35 mouse cellular contexts compared by ENCODE assay signal in genomic region chr1:69853436-69853835, GRCm38 (mm10). TPM values are rescaled to one million over a fixed set of nuclear protein-coding genes. Genes with fewer than 3 reads are reported as not detected.
DNase-seq lines count a peak whose midpoint lies in the region; ATAC-seq and TF ChIP-seq lines count a peak whose summit lies in the region.
"Had no signal": no experiment of that assay in that cellular context is flagged by ENCODE, and none has a peak within 500 bp of the region (broad histone marks: within the 10 kb centered on the region; RNA-seq: fewer than 3 reads in every experiment).

No protein-coding gene starts in this region.

- WGBS in kidney, postnatal 0 days, result 38% methylated on average over 7 of the region's 7 CpGs
- WGBS in lung, embryonic 16.5 days, result 42% methylated on average over 7 of the region's 7 CpGs

- no peak overlapping the region for H3K4me2 ChIP-seq in kidney, postnatal 0 days (ENCODE audit: low read length)
- H3K4me2 ChIP-seq in lung, embryonic 16.5 days (ENCODE audit: low read depth, low read length), result 0 out of 2 replicates have a peak overlapping the region, but pooled peaks have one; percentile 6
- H3K4me2 ChIP-seq: embryonic facial prominence, embryonic 12.5 days; intestine, embryonic 15.5 days; limb, embryonic 15.5 days; lung, embryonic 15.5 days; neural tube, embryonic 12.5 days had no signal

- peak; percentile 22 to 28 for DNase-seq in cerebellum, postnatal 10 days
- no peak for DNase-seq in cerebellum, adult 11 months
- DNase-seq in kidney, postnatal 0 days (ENCODE audit: low spot score), result peak; percentile 2
- no peak for DNase-seq in kidney, postnatal 10 days
- DNase-seq in lung, postnatal 25 days (ENCODE audit: low spot score), result no peak
- peak; percentile 6 for DNase-seq in brain, adult 2 months (ENCODE audit: low read depth, low spot score)
- DNase-seq: adrenal gland, adult 2 months; adrenal gland, postnatal 36 days; cerebellum, adult 8-10 months; cerebellum, postnatal 36 days; gastrocnemius, postnatal 14 days; heart, postnatal 14 days; kidney, adult 2 months; kidney, postnatal 25 days; retina, postnatal 1 day; spleen, adult 18-20 months; thymus, postnatal 14 days had no signal

- H3K27ac ChIP-seq in kidney, postnatal 0 days, result no peak overlapping the region
- H3K27ac ChIP-seq in lung, embryonic 16.5 days (ENCODE audit: low read length), result no peak overlapping the region
- H3K27ac ChIP-seq: embryonic facial prominence, embryonic 12.5 days; forebrain, embryonic 10.5 days; intestine, embryonic 15.5 days; limb, embryonic 10.5 days; limb, embryonic 15.5 days; liver, embryonic 14.5 days; lung, embryonic 15.5 days; macrophage; neural tube, embryonic 12.5 days had no signal

- H3K27me3 ChIP-seq in kidney, postnatal 0 days (ENCODE audit: insufficient read depth, low read length), result no peaks in the 10 kb centered on the region
- no peaks in the 10 kb centered on the region for H3K27me3 ChIP-seq in lung, embryonic 16.5 days (ENCODE audit: control insufficient read depth, insufficient read depth, low read depth, low read length)
- H3K27me3 ChIP-seq: CH12.LX; embryonic facial prominence, embryonic 12.5 days; intestine, embryonic 15.5 days; limb, embryonic 15.5 days; lung, embryonic 15.5 days; neural tube, embryonic 12.5 days had no signal

- H3K36me3 ChIP-seq in kidney, postnatal 0 days (ENCODE audit: insufficient read depth, low read length), result no peaks in the 10 kb centered on the region
- H3K36me3 ChIP-seq in lung, embryonic 16.5 days (ENCODE audit: control insufficient read depth, insufficient read depth, low read length), result no peaks in the 10 kb centered on the region
- H3K36me3 ChIP-seq: embryonic facial prominence, embryonic 12.5 days; forebrain, embryonic 10.5 days; intestine, embryonic 15.5 days; limb, embryonic 10.5 days; limb, embryonic 15.5 days; lung, embryonic 15.5 days; neural tube, embryonic 12.5 days had no signal

- H3K4me3 ChIP-seq in kidney, postnatal 0 days (replicated peaks; ENCODE audit: low read depth, low read length), result no peak overlapping the region
- no peak overlapping the region for H3K4me3 ChIP-seq in lung, embryonic 16.5 days (ENCODE audit: low read length)
- H3K4me3 ChIP-seq: embryonic facial prominence, embryonic 12.5 days; forebrain, embryonic 10.5 days; intestine, embryonic 15.5 days; limb, embryonic 10.5 days; limb, embryonic 15.5 days; lung, embryonic 15.5 days; myocyte; neural tube, embryonic 12.5 days had no signal

- H3K4me1 ChIP-seq in kidney, postnatal 0 days (replicated peaks; ENCODE audit: insufficient read depth, low read length), result no peaks in the 10 kb centered on the region
- H3K4me1 ChIP-seq in lung, embryonic 16.5 days (replicated peaks; ENCODE audit: control insufficient read depth, insufficient read depth, low read length), result no peaks in the 10 kb centered on the region
- H3K4me1 ChIP-seq: embryonic facial prominence, embryonic 12.5 days; forebrain, embryonic 10.5 days; intestine, embryonic 15.5 days; limb, embryonic 10.5 days; lung, embryonic 15.5 days; neural tube, embryonic 12.5 days had no signal

- no peak for TF ChIP-seq CTCF in kidney, postnatal 0 days (IDR thresholded peaks at IDR 0.05; ENCODE audit: low read depth)

- no peak for ATAC-seq in kidney, postnatal 0 days (replicated peaks; ENCODE audit: low FRiP score, low read depth)
- no peak for ATAC-seq in lung, embryonic 16.5 days (ENCODE audit: low read depth)
- ATAC-seq: activated CD4-positive, CD25-positive, alpha-beta regulatory T cell, adult 4 months; forebrain, embryonic 16.5 days; hindbrain, embryonic 16.5 days; intestine, embryonic 15.5 days; midbrain, embryonic 16.5 days had no signal

- H3K9ac ChIP-seq in kidney, postnatal 0 days (ENCODE audit: low read depth, low read length), result no peak overlapping the region
- no peak overlapping the region for H3K9ac ChIP-seq in lung, embryonic 16.5 days (ENCODE audit: low read length)
- H3K9ac ChIP-seq: embryonic facial prominence, embryonic 12.5 days; intestine, embryonic 15.5 days; limb, embryonic 15.5 days; liver, embryonic 14.5 days; lung, embryonic 15.5 days; neural tube, embryonic 12.5 days had no signal

- H3K9me3 ChIP-seq in kidney, postnatal 0 days (replicated peaks; ENCODE audit: low read length), result no peaks in the 10 kb centered on the region
- H3K9me3 ChIP-seq in lung, embryonic 16.5 days (ENCODE audit: control insufficient read depth, low read length), result no peaks in the 10 kb centered on the region
- H3K9me3 ChIP-seq: embryonic facial prominence, embryonic 12.5 days; forebrain, embryonic 10.5 days; intestine, embryonic 15.5 days; limb, embryonic 10.5 days; limb, embryonic 15.5 days; lung, embryonic 15.5 days; neural tube, embryonic 12.5 days had no signal

RNA-seq across cellular contexts. Expression of gene Spag16, which starts 26.7 kb away (rescaled TPM):
- polyA plus RNA-seq in kidney, postnatal 0 days (2015; fragmentation: Nextera tagmentation; extraction: Ambion mirVana), result 0.56 and 0.71 TPM in 2 replicates
- 2.2 and 3.3 TPM in 2 replicates for polyA plus RNA-seq in lung, embryonic 16.5 days (2015; fragmentation: Nextera tagmentation; extraction: Ambion mirVana)
- polyA plus RNA-seq: adrenal gland, adult 2 months; C2C12; liver, embryonic 14.5 days; macrophage; myocyte; urinary bladder, adult 2 months had no signal

Comparison
In these comparisons a context has a peak if more than half of its experiments do, and no peak if none do; other contexts are left out.
1. DNase-seq: peak in cerebellum, postnatal 10 days (2 of 2), kidney, postnatal 0 days (single experiment) and brain, adult 2 months (single experiment); none in cerebellum, adult 11 months (single experiment), kidney, postnatal 10 days (single experiment) and lung, postnatal 25 days (single experiment).